Mouse (Mus musculus) neural tube, embryonic 12.5 days (tissue): ENCODE results near the gene Syncrip. TPM values are rescaled to one million over a fixed set of nuclear protein-coding genes. Genes with fewer than 3 reads are reported as not detected.
"Not testable (repeated sequence)": the region's sequence is repeated elsewhere in the genome, so short reads cannot be mapped to it uniquely, and the experiment has no call there.

Source experiments
- ATAC-seq: fragments of 200-750 bp; cut with Nextera tagmentation; 2 replicates; pipeline ENCODE4 v1.8.0; 2017; ENCODE audit warnings: low read depth, mild to moderate bottlenecking, moderate TSS enrichment, moderate library complexity; ENCODE audit not compliant: low FRiP score
- H3K27ac ChIP-seq: fragments of 300-500 bp; sonication (generic); 2 replicates; pipeline ENCODE4 v1.5.1; 2016
- H3K27me3 ChIP-seq: fragments of 300-500 bp; sonication (generic); replicated peaks from 2 replicates; pipeline ENCODE4 v1.6.1; 2016; ENCODE audit warnings: mild to moderate bottlenecking
- H3K36me3 ChIP-seq: fragments of 300-500 bp; sonication (generic); 2 replicates; pipeline ENCODE4 v1.6.1; 2016; ENCODE audit warnings: mild to moderate bottlenecking
- H3K4me1 ChIP-seq: fragments of 300-500 bp; sonication (generic); 2 replicates; pipeline ENCODE4 v1.6.1; 2016
- H3K4me2 ChIP-seq: fragments of 300-500 bp; sonication (generic); replicated peaks from 2 replicates; pipeline ENCODE4 v1.6.1; 2016; ENCODE audit warnings: mild to moderate bottlenecking
- H3K4me3 ChIP-seq: fragments of 300-500 bp; sonication (generic); 2 replicates; pipeline ENCODE4 v1.5.1; 2016
- H3K9ac ChIP-seq: fragments of 300-500 bp; sonication (generic); 2 replicates; pipeline ENCODE4 v1.6.1; 2016; ENCODE audit warnings: mild to moderate bottlenecking
- H3K9me3 ChIP-seq: fragments of 300-500 bp; sonication (generic); 2 replicates; pipeline ENCODE4 v1.6.1; 2016; ENCODE audit warnings: mild to moderate bottlenecking
- WGBS: fragments of 180-500 bp; shearing (Covaris S2); methylation state at CpG from one replicate; pipeline ENCODE4 v1.1.7; 2016; 5-methylcytosine and 5-hydroxymethylcytosine counted together
- polyA plus RNA-seq: library from polyadenylated mRNA; unstranded; fragments of >200 nt; fragmentation: Nextera tagmentation; extraction: Ambion mirVana; gene quantifications from 2 replicates; pipeline ENCODE4 v1.2.1, GENCODE M21; 2016

The Syncrip gene
- polyA plus RNA-seq, 1 experiment from 2014 or later = 102 TPM

GRCm38 (mm10) chr9:88480120-88480519 is 2.3 kb downstream of the Syncrip start:
- WGBS = 4% methylated on average over 1 of the region's 1 CpGs

GRCm38 (mm10) chr9:88476138-88476537 is 6.2 kb downstream of the Syncrip start:
- Histone ChIP-seq H3K9me3 (no peaks in the 10 kb centered on the region), H3K4me3 (no peak overlapping the region), H3K27ac (no peak overlapping the region), H3K27me3 (no peaks in the 10 kb centered on the region), H3K36me3 (peaks cover 40% of the 10 kb centered on the region), H3K9ac (no peak overlapping the region), H3K4me2 (no peak overlapping the region), H3K4me1 (peaks cover 7% of the 10 kb centered on the region)
- ATAC-seq = no peak
- 56% methylated on average over 1 of the region's 1 CpGs for WGBS

More at GRCm38 (mm10) chr9:88480120-88480519, 2.3 kb downstream of the Syncrip start:
- ATAC-seq = no peak
- no peak overlapping the region for H3K27ac ChIP-seq
- peaks cover 16% of the 10 kb centered on the region for H3K36me3 ChIP-seq
- H3K4me1 ChIP-seq = peaks cover 7% of the 10 kb centered on the region
- peak overlapping the region; percentile 71 for H3K4me2 ChIP-seq
- H3K4me3 ChIP-seq = peak overlapping the region; percentile 100
- no peaks in the 10 kb centered on the region for H3K9me3 ChIP-seq
- no peaks in the 10 kb centered on the region for H3K27me3 ChIP-seq
- peak overlapping the region; percentile 48; the same call in 1 of the 2 replicates for H3K9ac ChIP-seq

- not testable (repeated sequence) for ATAC-seq, H3K9me3 ChIP-seq, H3K27ac ChIP-seq, H3K9ac ChIP-seq, H3K4me2 ChIP-seq, H3K4me3 ChIP-seq, H3K27me3 ChIP-seq, H3K4me1 ChIP-seq
- WGBS = 80% methylated on average over 3 of the region's 4 CpGs
- H3K36me3 ChIP-seq = peaks cover 44% of the 10 kb centered on the region
Observed at GRCm38 (mm10) chr9:88461017-88461416, 21.4 kb downstream of the Syncrip start.

GRCm38 (mm10) chr9:88439991-88440390 is 42.4 kb downstream of the Syncrip start:
- no peak for ATAC-seq
- H3K9me3 ChIP-seq = no peaks in the 10 kb centered on the region
- no peak overlapping the region for H3K4me3 ChIP-seq
- H3K9ac ChIP-seq = no peak overlapping the region
- no peak overlapping the region for H3K27ac ChIP-seq
- WGBS = 33% methylated on average over 5 of the region's 5 CpGs
- H3K4me2 ChIP-seq = peak overlapping the region; percentile 93
- H3K27me3 ChIP-seq = no peaks in the 10 kb centered on the region
- H3K36me3 ChIP-seq = 0 out of 2 replicates have a peak, but pooled peaks cover 5% of the 10 kb centered on the region
- peaks cover 3% of the 10 kb centered on the region; the same call in 1 of the 2 replicates for H3K4me1 ChIP-seq

DNA sequence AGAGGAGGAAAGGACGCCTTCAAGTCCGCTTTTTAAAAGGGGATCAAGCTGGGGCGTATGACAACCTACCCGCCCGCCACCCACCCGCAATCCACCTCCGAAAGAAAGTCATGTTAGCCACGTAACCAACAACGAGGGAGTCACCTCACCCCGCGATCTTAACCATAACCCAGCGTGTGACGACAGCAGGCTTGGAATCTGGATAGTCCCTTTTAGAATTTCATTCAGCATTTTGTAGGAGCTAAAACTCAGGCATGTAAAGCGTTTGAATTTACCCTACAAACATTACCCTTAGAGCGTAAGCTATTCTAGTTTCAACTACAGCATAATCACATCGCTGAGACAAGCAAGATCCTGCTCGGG is 43.2 kb downstream of the Syncrip start:
- under 1% methylated on average over 17 of the region's 17 CpGs for WGBS
- H3K4me3 ChIP-seq = peak overlapping the region; percentile 64
- peak overlapping the region; percentile 70 for H3K9ac ChIP-seq
- no peak overlapping the region for H3K27ac ChIP-seq
- peak overlapping the region; percentile 93 for H3K4me2 ChIP-seq
- ATAC-seq = peak; percentile 51
- 0 out of 2 replicates have a peak, but pooled peaks cover 3% of the 10 kb centered on the region for H3K36me3 ChIP-seq
- H3K9me3 ChIP-seq = no peaks in the 10 kb centered on the region
- no peaks in the 10 kb centered on the region for H3K27me3 ChIP-seq
- peaks cover 3% of the 10 kb centered on the region; the same call in 1 of the 2 replicates for H3K4me1 ChIP-seq

GRCm38 (mm10) chr9:88438555-88439237 is 43.7 kb downstream of the Syncrip start, which contains the start of gene Snx14:
Gene Snx14, minus strand, starts transcription at chr9:88438958.
- H3K9ac ChIP-seq = peak within 1 kb of the TSS; percentile 70
- ATAC-seq = peak; percentile 97
- H3K4me1 ChIP-seq = peaks cover 3% of the 10 kb centered on the region; the same call in 1 of the 2 replicates
- peak within 1 kb of the TSS; percentile 64 for H3K4me3 ChIP-seq
- H3K27ac ChIP-seq = peak within 1 kb of the TSS; percentile 57; the same call in 1 of the 2 replicates
- under 1% methylated on average over 62 of the region's 62 CpGs for WGBS
- no peaks in the 10 kb centered on the region for H3K36me3 ChIP-seq
- H3K4me2 ChIP-seq = peak within 1 kb of the TSS; percentile 93
- H3K27me3 ChIP-seq = no peaks in the 10 kb centered on the region
- H3K9me3 ChIP-seq = no peaks in the 10 kb centered on the region

DNA sequence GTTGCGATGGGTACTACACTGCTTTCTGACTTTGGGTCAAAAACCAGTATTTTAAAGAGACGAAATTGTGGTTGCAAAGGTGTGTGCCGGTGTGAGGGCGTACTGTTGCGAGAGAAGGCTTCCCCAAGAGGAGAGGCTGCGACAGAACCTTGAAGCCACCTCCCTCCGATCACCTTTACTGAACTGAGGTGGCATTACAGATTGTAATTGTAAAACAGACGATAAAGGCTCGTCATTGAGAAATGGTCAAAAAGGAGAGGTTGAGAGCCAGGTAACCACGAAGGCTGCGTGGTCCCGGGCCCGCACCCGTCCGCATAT is 44.2 kb downstream of the Syncrip start:
- H3K4me3 ChIP-seq = peak overlapping the region; percentile 64
- WGBS = 2% methylated on average over 15 of the region's 15 CpGs
- no peaks in the 10 kb centered on the region for H3K9me3 ChIP-seq
- no peak; the same call in 1 of the 2 replicates for ATAC-seq
- peak overlapping the region; percentile 57; the same call in 1 of the 2 replicates for H3K27ac ChIP-seq
- peak overlapping the region; percentile 93 for H3K4me2 ChIP-seq
- no peaks in the 10 kb centered on the region for H3K27me3 ChIP-seq
- peaks cover 3% of the 10 kb centered on the region; the same call in 1 of the 2 replicates for H3K4me1 ChIP-seq
- no peaks in the 10 kb centered on the region for H3K36me3 ChIP-seq
- peak overlapping the region; percentile 70 for H3K9ac ChIP-seq

DNA sequence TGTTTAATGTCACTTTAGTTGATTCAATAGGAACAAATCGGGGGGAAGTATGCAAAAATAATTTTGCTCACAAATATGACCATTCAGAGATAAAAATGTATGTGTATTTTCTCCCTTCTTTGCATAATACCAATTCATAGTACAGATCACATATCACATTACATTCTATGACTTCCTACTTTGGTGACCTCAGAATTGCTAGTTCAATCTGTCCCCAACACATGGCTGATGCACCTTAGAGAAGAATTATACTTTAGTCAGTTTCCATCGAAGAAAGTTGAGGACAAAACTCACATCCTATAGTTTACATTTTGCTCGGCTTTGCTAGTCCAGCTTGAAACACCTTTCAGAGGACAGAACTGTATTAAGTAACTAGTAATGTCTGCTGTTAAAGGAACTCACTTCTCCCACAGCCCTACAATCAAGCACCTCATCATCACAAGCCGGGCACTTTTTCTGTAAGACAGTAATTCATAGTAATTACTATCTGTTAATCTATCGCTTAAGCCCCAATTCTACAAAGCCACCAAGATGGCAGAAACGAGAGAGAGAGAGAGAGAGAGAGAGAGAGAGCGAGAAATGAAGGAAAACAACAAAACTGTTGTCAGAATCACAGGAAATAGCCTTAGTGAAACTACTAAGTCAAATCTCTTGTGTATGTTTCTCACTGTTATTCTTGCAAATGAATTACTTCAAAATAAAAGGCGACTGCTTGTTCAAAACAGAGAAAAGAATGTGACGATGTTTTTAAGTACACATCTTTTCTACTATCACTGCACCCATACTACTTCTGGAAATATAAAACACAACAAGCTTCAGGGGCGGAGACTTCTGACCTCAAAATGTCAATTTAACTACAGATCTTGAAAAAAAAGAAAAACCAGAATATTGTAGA is 44.8 kb downstream of the Syncrip start:
- H3K4me1 ChIP-seq = peaks cover 3% of the 10 kb centered on the region; the same call in 1 of the 2 replicates
- peak overlapping the region; percentile 70; the same call in 1 of the 2 replicates for H3K9ac ChIP-seq
- H3K9me3 ChIP-seq = no peaks in the 10 kb centered on the region
- H3K27me3 ChIP-seq = no peaks in the 10 kb centered on the region
- no peaks in the 10 kb centered on the region for H3K36me3 ChIP-seq
- H3K4me2 ChIP-seq = peak overlapping the region; percentile 93
- no peak overlapping the region for H3K27ac ChIP-seq
- no peak for ATAC-seq
- 59% methylated on average over 10 of the region's 10 CpGs for WGBS
- H3K4me3 ChIP-seq = peak overlapping the region; percentile 64

DNA sequence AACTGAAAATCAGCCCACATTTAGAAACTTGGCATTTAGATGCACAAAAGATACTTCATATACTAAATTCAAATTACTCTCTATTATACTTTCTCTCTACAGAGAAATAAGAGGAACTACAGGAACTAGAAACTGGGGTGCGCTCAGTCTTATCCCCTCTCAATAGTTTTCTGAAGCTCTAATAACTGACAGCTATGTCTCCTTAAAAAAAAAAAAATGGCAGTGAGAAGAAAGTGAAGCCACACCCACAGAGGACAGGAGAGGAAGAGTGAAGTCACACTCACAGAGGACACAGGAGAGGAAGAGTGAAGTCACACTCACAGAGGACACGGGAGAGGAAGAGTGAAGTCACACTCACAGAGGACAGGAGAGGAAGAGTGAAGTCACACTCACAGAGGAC is 58.0 kb downstream of the Syncrip start:
- Histone ChIP-seq H3K4me1 (no peaks in the 10 kb centered on the region), H3K27me3 (no peaks in the 10 kb centered on the region), H3K9ac (no peak overlapping the region), H3K9me3 (no peaks in the 10 kb centered on the region), H3K36me3 (peaks cover 9% of the 10 kb centered on the region; the same call in 1 of the 2 replicates), H3K27ac (no peak overlapping the region), H3K4me3 (no peak overlapping the region), H3K4me2 (no peak overlapping the region)
- WGBS = 93% methylated on average over 2 of the region's 2 CpGs
- no peak for ATAC-seq

DNA sequence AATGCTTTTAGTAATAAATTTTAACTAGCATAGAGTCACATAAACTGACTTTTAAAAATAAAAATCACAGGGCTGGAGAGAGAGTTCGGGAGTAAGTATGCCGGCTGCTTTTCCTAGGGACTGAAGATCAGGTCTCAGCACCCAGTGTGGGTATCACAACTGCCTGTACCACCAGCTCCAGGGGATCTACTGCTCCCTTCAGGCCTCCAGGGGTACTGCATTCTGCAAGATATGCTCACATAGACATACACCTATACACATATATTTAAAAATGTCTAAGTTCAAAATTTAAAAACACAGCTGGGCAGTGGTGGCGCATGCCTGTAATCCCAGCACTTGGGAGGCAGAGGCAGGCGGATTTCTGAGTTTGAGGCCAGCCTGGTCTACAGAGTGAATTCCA is 59.9 kb downstream of the Syncrip start:
- ATAC-seq = no peak
- peaks cover 9% of the 10 kb centered on the region; the same call in 1 of the 2 replicates for H3K36me3 ChIP-seq
- no peaks in the 10 kb centered on the region for H3K4me1 ChIP-seq
- no peaks in the 10 kb centered on the region for H3K9me3 ChIP-seq
- H3K4me2 ChIP-seq = no peak overlapping the region
- WGBS = 92% methylated on average over 4 of the region's 4 CpGs
- no peaks in the 10 kb centered on the region for H3K27me3 ChIP-seq
- no peak overlapping the region for H3K4me3 ChIP-seq
- H3K27ac ChIP-seq = no peak overlapping the region
- no peak overlapping the region for H3K9ac ChIP-seq

GRCm38 (mm10) chr9:88416752-88417151 is 65.6 kb downstream of the Syncrip start:
- H3K9ac ChIP-seq = no peak overlapping the region
- 76% methylated on average over 1 of the region's 1 CpGs for WGBS
- no peak overlapping the region for H3K27ac ChIP-seq
- ATAC-seq = no peak
- H3K4me2 ChIP-seq = no peak overlapping the region
- no peak overlapping the region for H3K4me3 ChIP-seq
- H3K9me3 ChIP-seq = no peaks in the 10 kb centered on the region
- no peaks in the 10 kb centered on the region for H3K27me3 ChIP-seq
- H3K36me3 ChIP-seq = 0 out of 2 replicates have a peak, but pooled peaks cover 3% of the 10 kb centered on the region
- no peaks in the 10 kb centered on the region for H3K4me1 ChIP-seq

GRCm38 (mm10) chr9:88409978-88410377 is 72.4 kb downstream of the Syncrip start:
- Histone ChIP-seq H3K4me1 (no peaks in the 10 kb centered on the region), H3K4me3 (no peak overlapping the region), H3K27me3 (no peaks in the 10 kb centered on the region), H3K36me3 (peaks cover 4% of the 10 kb centered on the region; the same call in 1 of the 2 replicates), H3K9ac (no peak overlapping the region), H3K9me3 (no peaks in the 10 kb centered on the region), H3K27ac (no peak overlapping the region), H3K4me2 (no peak overlapping the region)
- no peak for ATAC-seq
- 88% methylated on average over 2 of the region's 2 CpGs for WGBS
